Comparison of ENCODE assay signal across 8 mouse cellular contexts in the genomic region with DNA sequence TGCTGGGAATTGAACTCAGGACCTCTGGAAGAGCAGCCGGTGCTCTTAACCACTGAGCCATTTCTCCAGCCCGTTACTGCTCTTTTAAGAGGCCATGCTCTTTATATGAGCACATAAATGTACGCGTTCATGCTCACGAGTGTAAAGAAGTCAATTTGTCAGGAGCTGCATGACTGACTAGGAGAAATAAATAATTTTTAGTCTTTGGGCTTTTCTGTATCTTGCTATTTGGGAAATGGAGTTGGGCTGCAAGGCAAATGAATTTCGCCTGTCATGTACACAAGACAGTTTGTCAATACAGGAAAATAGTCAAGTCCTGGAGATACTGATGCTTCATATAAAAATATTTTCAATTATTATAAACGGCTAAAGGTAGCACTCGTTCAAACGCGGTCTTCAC. TPM values are rescaled to one million over a fixed set of nuclear protein-coding genes. Genes with fewer than 3 reads are reported as not detected.
DNase-seq lines count a peak whose midpoint lies in the region; ATAC-seq and TF ChIP-seq lines count a peak whose summit lies in the region.

No protein-coding gene starts in this region.

- no peaks in the 10 kb centered on the region for H3K9me3 ChIP-seq in kidney, postnatal 0 days (replicated peaks; ENCODE audit: low read length)
- no peaks in the 10 kb centered on the region for H3K9me3 ChIP-seq in hindbrain, embryonic 15.5 days
- no peaks in the 10 kb centered on the region for H3K9me3 ChIP-seq in midbrain, embryonic 15.5 days

- no peak for TF ChIP-seq POLR2A in cortical plate, adult 2 months (IDR thresholded peaks at IDR 0.05; ENCODE audit: extremely low read depth, insufficient read depth, low read length)

- H3K27me3 ChIP-seq in kidney, postnatal 0 days (ENCODE audit: insufficient read depth, low read length): no peaks in the 10 kb centered on the region
- H3K27me3 ChIP-seq in hindbrain, embryonic 15.5 days: no peaks in the 10 kb centered on the region
- no peaks in the 10 kb centered on the region for H3K27me3 ChIP-seq in midbrain, embryonic 15.5 days (replicated peaks)

- peak overlapping the region; percentile 94; the same call in 1 of the 2 replicates for H3K27ac ChIP-seq in kidney, postnatal 0 days
- peak overlapping the region; percentile 85 for H3K27ac ChIP-seq in cortical plate, adult 2 months (ENCODE audit: insufficient read depth, low read length)
- peak overlapping the region; percentile 96 for H3K27ac ChIP-seq in hindbrain, embryonic 15.5 days (replicated peaks)
- H3K27ac ChIP-seq in midbrain, embryonic 15.5 days: peak overlapping the region; percentile 93

- no peaks in the 10 kb centered on the region for H3K36me3 ChIP-seq in kidney, postnatal 0 days (ENCODE audit: insufficient read depth, low read length)
- peaks cover 15% of the 10 kb centered on the region for H3K36me3 ChIP-seq in hindbrain, embryonic 15.5 days
- H3K36me3 ChIP-seq in midbrain, embryonic 15.5 days (replicated peaks): peaks cover 15% of the 10 kb centered on the region

- TF ChIP-seq CTCF in kidney, postnatal 0 days (IDR thresholded peaks at IDR 0.05; ENCODE audit: low read depth): no peak
- no peak for TF ChIP-seq CTCF in cortical plate, adult 2 months (IDR thresholded peaks at IDR 0.05; ENCODE audit: extremely low read depth, insufficient read depth, low read length)

- ATAC-seq in kidney, postnatal 0 days (replicated peaks; ENCODE audit: low FRiP score, low read depth): no peak; the same call in 1 of the 2 replicates
- ATAC-seq in hindbrain, embryonic 15.5 days (ENCODE audit: low FRiP score, low read depth): no peak
- no peak for ATAC-seq in midbrain, embryonic 15.5 days (replicated peaks)

- DNase-seq in kidney, postnatal 0 days (ENCODE audit: low spot score): peak; percentile 1
- DNase-seq in kidney, adult 18-20 months: no peak
- DNase-seq in layer of hippocampus, postnatal 14 days (ENCODE audit: low spot score in 2 of 2): no peak
- DNase-seq in thymus, postnatal 25 days: no peak
- DNase-seq in kidney, adult 11 months: no peak

- WGBS in kidney, postnatal 0 days: 38% methylated on average over 10 of the region's 10 CpGs
- WGBS in hindbrain, embryonic 15.5 days: 30% methylated on average over 10 of the region's 10 CpGs
- 39% methylated on average over 10 of the region's 10 CpGs for WGBS in midbrain, embryonic 15.5 days

- H3K4me2 ChIP-seq in kidney, postnatal 0 days (ENCODE audit: low read length): peak overlapping the region; percentile 71
- H3K4me2 ChIP-seq in hindbrain, embryonic 15.5 days: peak overlapping the region; percentile 79
- peak overlapping the region; percentile 56 for H3K4me2 ChIP-seq in midbrain, embryonic 15.5 days

- peak overlapping the region; percentile 73 for H3K4me3 ChIP-seq in kidney, postnatal 0 days (replicated peaks; ENCODE audit: low read depth, low read length)
- peak overlapping the region; percentile 74 for H3K4me3 ChIP-seq in cortical plate, adult 2 months (ENCODE audit: insufficient read depth, low read length)
- peak overlapping the region; percentile 87 for H3K4me3 ChIP-seq in hindbrain, embryonic 15.5 days
- H3K4me3 ChIP-seq in midbrain, embryonic 15.5 days: peak overlapping the region; percentile 70

- 0 out of 2 replicates have a peak, but pooled peaks cover 3% of the 10 kb centered on the region for H3K4me1 ChIP-seq in kidney, postnatal 0 days (replicated peaks; ENCODE audit: insufficient read depth, low read length)
- H3K4me1 ChIP-seq in cortical plate, adult 2 months (ENCODE audit: control insufficient read depth, insufficient read depth, low read length): no peaks in the 10 kb centered on the region
- H3K4me1 ChIP-seq in hindbrain, embryonic 15.5 days (replicated peaks): peaks cover 13% of the 10 kb centered on the region
- peaks cover 10% of the 10 kb centered on the region for H3K4me1 ChIP-seq in midbrain, embryonic 15.5 days

- peak overlapping the region; percentile 87 for H3K9ac ChIP-seq in kidney, postnatal 0 days (ENCODE audit: low read depth, low read length)
- H3K9ac ChIP-seq in hindbrain, embryonic 15.5 days: peak overlapping the region; percentile 93
- H3K9ac ChIP-seq in midbrain, embryonic 15.5 days: peak overlapping the region; percentile 78

RNA-seq across cellular contexts. Expression of a gene that starts 0.8 kb away (rescaled TPM):
- polyA plus RNA-seq in kidney, postnatal 0 days (2015; fragmentation: Nextera tagmentation; extraction: Ambion mirVana): 5.6 and 6.7 TPM in 2 replicates
- 12.5 and 13.1 TPM in 2 replicates for polyA plus RNA-seq in cortical plate, adult 2 months (2012; rRNA removed)
- polyA plus RNA-seq in hindbrain, embryonic 15.5 days (2015; fragmentation: Nextera tagmentation; extraction: Ambion mirVana): 21.0 and 22.0 TPM in 2 replicates
- 23.4 and 24.2 TPM in 2 replicates for polyA plus RNA-seq in midbrain, embryonic 15.5 days (2015; fragmentation: Nextera tagmentation; extraction: Ambion mirVana)
- total RNA-seq in layer of hippocampus, postnatal 14 days (2021): 10 to 100 TPM; 17.3 to 17.8 TPM

RNA-seq across cellular contexts. Expression of a gene that starts 30.7 kb away (rescaled TPM):
- 6.4 TPM in 2 replicates for polyA plus RNA-seq in kidney, postnatal 0 days (2015; fragmentation: Nextera tagmentation; extraction: Ambion mirVana)
- 2.1 and 3.0 TPM in 2 replicates for polyA plus RNA-seq in cortical plate, adult 2 months (2012; rRNA removed)
- polyA plus RNA-seq in hindbrain, embryonic 15.5 days (2015; fragmentation: Nextera tagmentation; extraction: Ambion mirVana): 4.9 and 6.9 TPM in 2 replicates
- 6.0 and 7.0 TPM in 2 replicates for polyA plus RNA-seq in midbrain, embryonic 15.5 days (2015; fragmentation: Nextera tagmentation; extraction: Ambion mirVana)
- 1 to 10 TPM; 5.1 to 5.3 TPM for total RNA-seq in layer of hippocampus, postnatal 14 days (2021)

RNA-seq across cellular contexts. Expression of a gene that starts 45.1 kb away (rescaled TPM):
- polyA plus RNA-seq in kidney, postnatal 0 days (2015; fragmentation: Nextera tagmentation; extraction: Ambion mirVana): 3.9 and 4.7 TPM in 2 replicates
- 9.2 and 9.5 TPM in 2 replicates for polyA plus RNA-seq in cortical plate, adult 2 months (2012; rRNA removed)
- polyA plus RNA-seq in hindbrain, embryonic 15.5 days (2015; fragmentation: Nextera tagmentation; extraction: Ambion mirVana): 5.6 and 5.8 TPM in 2 replicates
- polyA plus RNA-seq in midbrain, embryonic 15.5 days (2015; fragmentation: Nextera tagmentation; extraction: Ambion mirVana): 7.2 and 7.7 TPM in 2 replicates
- total RNA-seq in layer of hippocampus, postnatal 14 days (2021): 1 to 10 TPM; 8.2 to 9.4 TPM

RNA-seq across cellular contexts. Expression of a gene that starts 46.7 kb away (rescaled TPM):
- 7.7 and 7.8 TPM in 2 replicates for polyA plus RNA-seq in kidney, postnatal 0 days (2015; fragmentation: Nextera tagmentation; extraction: Ambion mirVana)
- polyA plus RNA-seq in cortical plate, adult 2 months (2012; rRNA removed): 12.0 and 12.5 TPM in 2 replicates
- 13.0 and 15.2 TPM in 2 replicates for polyA plus RNA-seq in hindbrain, embryonic 15.5 days (2015; fragmentation: Nextera tagmentation; extraction: Ambion mirVana)
- polyA plus RNA-seq in midbrain, embryonic 15.5 days (2015; fragmentation: Nextera tagmentation; extraction: Ambion mirVana): 15.5 and 16.0 TPM in 2 replicates
- 10 to 100 TPM; 19.9 to 20.1 TPM for total RNA-seq in layer of hippocampus, postnatal 14 days (2021)
